ENCODE assay signal across 8 mouse cellular contexts in genomic region chr7:89698186-89698585, GRCm38 (mm10).
A peak's percentile ranks its signal among the peaks of the same experiment; 100 is the strongest.
DNase-seq lines count a peak whose midpoint lies in the region; ATAC-seq lines count a peak whose summit lies in the region.

No protein-coding gene starts in this region.

- peak; percentile 21 for DNase-seq in adrenal gland, postnatal 14 days
- DNase-seq in adrenal gland, adult 8-10 months, result no peak
- DNase-seq in embryo, embryonic 11 days, result peak; percentile 63
- DNase-seq in lung, postnatal 10 days, result peak; percentile 61
- no peak for DNase-seq in natural killer cell, adult 2 months (ENCODE audit: low spot score in 2 of 2)
- DNase-seq in layer of hippocampus, adult 18-20 months (ENCODE audit: low spot score in 2 of 2), result no peak

- H3K27ac ChIP-seq in midbrain, embryonic 12.5 days (replicated peaks), result no peak overlapping the region
- H3K27ac ChIP-seq in midbrain, embryonic 13.5 days, result no peak overlapping the region

- H3K4me3 ChIP-seq in midbrain, embryonic 12.5 days, result no peak overlapping the region
- no peak overlapping the region for H3K4me3 ChIP-seq in midbrain, embryonic 13.5 days (replicated peaks)

- H3K9me3 ChIP-seq in midbrain, embryonic 12.5 days, result no peaks in the 10 kb centered on the region
- no peaks in the 10 kb centered on the region for H3K9me3 ChIP-seq in midbrain, embryonic 13.5 days

- no peaks in the 10 kb centered on the region for H3K27me3 ChIP-seq in midbrain, embryonic 12.5 days
- no peaks in the 10 kb centered on the region for H3K27me3 ChIP-seq in midbrain, embryonic 13.5 days

- no peak overlapping the region for H3K4me2 ChIP-seq in midbrain, embryonic 12.5 days (replicated peaks)
- H3K4me2 ChIP-seq in midbrain, embryonic 13.5 days (replicated peaks), result no peak overlapping the region

- no peaks in the 10 kb centered on the region for H3K36me3 ChIP-seq in midbrain, embryonic 12.5 days
- no peaks in the 10 kb centered on the region for H3K36me3 ChIP-seq in midbrain, embryonic 13.5 days

- ATAC-seq in midbrain, embryonic 12.5 days (ENCODE audit: low FRiP score, low read depth), result peak; percentile 60; the same call in 1 of the 2 replicates
- no peak for ATAC-seq in midbrain, embryonic 13.5 days

- no peaks in the 10 kb centered on the region for H3K4me1 ChIP-seq in midbrain, embryonic 12.5 days
- H3K4me1 ChIP-seq in midbrain, embryonic 13.5 days (replicated peaks), result no peaks in the 10 kb centered on the region

- no peak overlapping the region for H3K9ac ChIP-seq in midbrain, embryonic 12.5 days (replicated peaks)
- H3K9ac ChIP-seq in midbrain, embryonic 13.5 days (replicated peaks), result no peak overlapping the region

Comparison
In these comparisons a context has a peak if more than half of its experiments do, and no peak if none do; other contexts are left out.
1. DNase-seq: peak in adrenal gland, postnatal 14 days (single experiment), embryo, embryonic 11 days (single experiment) and lung, postnatal 10 days (single experiment); none in adrenal gland, adult 8-10 months (single experiment), natural killer cell, adult 2 months (0 of 2) and layer of hippocampus, adult 18-20 months (0 of 2).